Mouse (Mus musculus) liver, embryonic 11.5 days (tissue): Measurements from ENCODE around the gene Cenpm. TPM values are rescaled to one million over a fixed set of nuclear protein-coding genes. Genes with fewer than 3 reads are reported as not detected.

Experiments
- ATAC-seq: fragments of 200-750 bp; cut with Nextera tagmentation; replicated peaks from 2 replicates; pipeline ENCODE4 v1.8.0; 2017; ENCODE audit warnings: moderate number of reproducible peaks, mild to moderate bottlenecking, moderate TSS enrichment, moderate library complexity; ENCODE audit not compliant: low FRiP score
- DNase-seq: peaks from one replicate; pipeline ENCODE4 v3.0.0-alpha.2; 2017; ENCODE audit warnings: low spot score
- H3K27ac ChIP-seq: fragments of 300-500 bp; sonication (generic); 2 replicates; pipeline ENCODE4 v1.5.1; 2014; ENCODE audit warnings: mild to moderate bottlenecking, low read depth, low read length, control low read depth
- H3K27me3 ChIP-seq: fragments of 300-500 bp; sonication (generic); replicated peaks from 2 replicates; pipeline ENCODE4 v1.6.1; 2014; ENCODE audit warnings: low read length, mixed read lengths; ENCODE audit not compliant: control insufficient read depth, insufficient read depth
- H3K36me3 ChIP-seq: fragments of 300-500 bp; sonication (generic); 2 replicates; pipeline ENCODE4 v1.6.1; 2014; ENCODE audit warnings: mild to moderate bottlenecking, low read length, moderate library complexity, mixed read lengths; ENCODE audit not compliant: control insufficient read depth, insufficient read depth
- H3K4me1 ChIP-seq: fragments of 300-500 bp; sonication (generic); replicated peaks from 2 replicates; pipeline ENCODE4 v1.6.1; 2014; ENCODE audit warnings: low read length, mixed read lengths; ENCODE audit not compliant: control insufficient read depth, insufficient read depth
- H3K4me2 ChIP-seq: fragments of 300-500 bp; sonication (generic); 2 replicates; pipeline ENCODE4 v1.6.1; 2014; ENCODE audit warnings: mild to moderate bottlenecking, control low read depth, moderate library complexity
- H3K4me3 ChIP-seq: fragments of 300-500 bp; sonication (generic); 2 replicates; pipeline ENCODE4 v1.5.1; 2014; ENCODE audit warnings: low read depth, low read length, control low read depth
- H3K9ac ChIP-seq: fragments of 300-500 bp; sonication (generic); 2 replicates; pipeline ENCODE4 v1.6.1; 2014; ENCODE audit warnings: low read depth, low read length, control low read depth
- H3K9me3 ChIP-seq: fragments of 300-500 bp; sonication (generic); 2 replicates; pipeline ENCODE4 v1.6.1; 2016; ENCODE audit warnings: low read length, inconsistent platforms, mixed read lengths; ENCODE audit not compliant: control insufficient read depth
- WGBS: fragments of 180-500 bp; shearing (Covaris S2); extraction: QIAGEN DNeasy Blood & Tissue Kit; methylation state at CpG from one replicate; pipeline ENCODE4 v1.1.7; 2014; 5-methylcytosine and 5-hydroxymethylcytosine counted together
- polyA plus RNA-seq: library from polyadenylated mRNA; unstranded; fragments of >200 nt; fragmentation: Nextera tagmentation; extraction: Ambion mirVana; gene quantifications from 2 replicates; pipeline ENCODE4 v1.2.1, GENCODE M21; 2014

The Cenpm gene
- polyA plus RNA-seq = 56.5 and 58.8 TPM in 2 replicates

DNA sequence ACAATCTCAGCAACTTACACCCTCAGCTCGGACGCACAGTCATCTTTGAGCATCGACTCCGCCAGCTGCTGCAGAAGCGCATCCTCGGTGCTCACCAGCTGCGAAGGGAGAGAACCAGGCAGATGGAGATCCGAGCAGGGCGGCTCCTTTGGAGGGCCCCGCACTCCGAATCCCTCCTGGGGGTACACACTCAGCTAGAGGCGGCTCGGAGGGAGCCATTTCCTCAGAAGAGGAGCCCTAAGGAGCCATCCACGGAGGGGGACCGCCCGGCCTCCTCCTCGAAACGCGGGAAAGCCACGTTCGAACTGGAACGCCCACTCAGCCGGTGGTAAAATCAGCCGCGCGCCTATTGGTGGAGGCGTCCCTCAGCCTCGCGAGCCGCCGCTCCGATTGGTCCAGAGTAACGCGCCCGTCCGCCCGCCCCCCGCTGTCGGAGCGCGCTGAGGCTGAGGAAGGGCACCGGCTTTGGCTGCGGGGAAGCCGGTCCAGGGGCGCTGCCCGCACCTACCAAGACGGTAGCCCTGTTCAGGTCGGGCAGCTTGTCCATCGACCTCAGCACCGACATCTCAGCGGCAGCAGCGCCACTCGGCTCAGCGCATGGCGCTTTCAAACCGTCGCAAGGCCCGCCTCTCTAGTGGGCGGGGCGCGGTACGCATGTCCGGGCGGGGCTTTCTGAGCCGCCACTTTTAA lies at the start of gene Cenpm:
Cenpm (minus strand) TSS at position 634 of the 690 bp plus-strand sequence.
- under 1% methylated on average over 62 of the region's 65 CpGs for WGBS
- H3K4me2 ChIP-seq = peak within 1 kb of the TSS; percentile 97
- peak within 1 kb of the TSS; percentile 69 for H3K4me3 ChIP-seq
- peak within 1 kb of the TSS; percentile 84 for H3K9ac ChIP-seq
- H3K9me3 ChIP-seq = no peaks in the 10 kb centered on the region
- DNase-seq (peak; percentile 94), ATAC-seq (peak; percentile 97)
- H3K27me3 ChIP-seq = no peaks in the 10 kb centered on the region
- peak within 1 kb of the TSS; percentile 88 for H3K27ac ChIP-seq
- peaks cover 8% of the 10 kb centered on the region for H3K4me1 ChIP-seq
- no peaks in the 10 kb centered on the region for H3K36me3 ChIP-seq

DNA sequence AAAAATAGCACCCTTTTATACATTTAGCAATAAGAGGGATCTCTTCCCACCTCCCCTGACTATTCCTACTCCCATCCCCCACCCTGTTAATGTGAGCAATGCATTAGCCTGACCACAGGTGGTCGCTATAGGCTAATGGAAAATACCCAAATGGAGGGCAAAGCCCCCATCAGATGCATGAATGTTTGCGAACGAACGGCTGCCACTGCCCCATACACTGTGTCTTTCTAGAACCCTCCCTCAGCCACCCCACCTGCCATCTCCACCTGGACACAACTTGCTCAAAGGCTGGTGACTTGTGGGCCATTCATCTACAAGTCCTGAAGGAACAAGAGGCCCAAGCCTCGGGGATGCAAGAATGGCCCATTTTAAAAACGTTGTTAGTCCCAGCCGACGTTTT lies 49.5 kb upstream of the Cenpm start:
- Histone ChIP-seq H3K4me2 (no peak overlapping the region), H3K27ac (no peak overlapping the region), H3K9me3 (no peaks in the 10 kb centered on the region), H3K4me3 (no peak overlapping the region), H3K9ac (no peak overlapping the region), H3K36me3 (no peaks in the 10 kb centered on the region), H3K4me1 (peaks cover 6% of the 10 kb centered on the region), H3K27me3 (no peaks in the 10 kb centered on the region)
- ATAC-seq = 0 out of 2 replicates have a peak, but pooled peaks have one; percentile 20
- WGBS = 49% methylated on average over 8 of the region's 8 CpGs
- no peak for DNase-seq

- no peak for DNase-seq
- Histone ChIP-seq H3K9me3 (no peaks in the 10 kb centered on the region), H3K9ac (no peak overlapping the region), H3K4me1 (peaks cover 6% of the 10 kb centered on the region), H3K27me3 (no peaks in the 10 kb centered on the region), H3K4me2 (no peak overlapping the region; the same call in 1 of the 2 replicates), H3K27ac (no peak overlapping the region), H3K36me3 (no peaks in the 10 kb centered on the region), H3K4me3 (no peak overlapping the region)
- 19% methylated on average over 7 of the region's 7 CpGs for whole genome bisulfite sequencing
- ATAC-seq = no peak
These were observed 48.7 kb upstream of the Cenpm start for GRCm38 (mm10) chr15:82293271-82293711.

GRCm38 (mm10) chr15:82292851-82293250 lies 48.3 kb upstream of the Cenpm start:
- Histone ChIP-seq H3K27me3 (no peaks in the 10 kb centered on the region), H3K27ac (no peak overlapping the region), H3K4me2 (no peak overlapping the region), H3K4me1 (peaks cover 6% of the 10 kb centered on the region), H3K9ac (no peak overlapping the region), H3K36me3 (no peaks in the 10 kb centered on the region), H3K9me3 (no peaks in the 10 kb centered on the region), H3K4me3 (no peak overlapping the region)
- WGBS = 33% methylated on average over 5 of the region's 5 CpGs
- DNase-seq = no peak
- no peak for ATAC-seq

- no peak overlapping the region for H3K4me3 ChIP-seq
- WGBS = 82% methylated on average over 7 of the region's 7 CpGs
These were observed 45.7 kb upstream of the Cenpm start for GRCm38 (mm10) chr15:82290252-82290651.

DNA sequence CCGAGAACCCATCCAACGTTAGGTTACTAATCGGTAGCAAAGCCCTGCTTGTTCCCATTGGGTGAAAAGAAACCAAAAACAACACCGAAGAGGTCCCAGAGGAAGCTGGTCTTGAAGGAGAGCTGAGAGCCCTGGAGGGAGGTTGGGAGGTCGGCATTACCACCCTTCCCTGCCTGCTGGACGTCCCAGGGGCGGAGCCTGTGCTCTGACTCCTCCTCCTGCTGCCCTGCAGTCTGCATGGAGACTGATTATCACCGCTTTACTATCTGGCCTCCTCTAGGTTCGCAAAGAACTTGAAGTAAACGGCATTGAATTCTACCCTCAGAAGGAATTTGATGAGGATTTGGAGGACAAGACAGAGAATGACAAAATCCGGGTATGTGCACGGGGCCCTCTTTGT lies 41.6 kb upstream of the Cenpm start:
- H3K27me3 ChIP-seq = no peaks in the 10 kb centered on the region
- 38% methylated on average over 12 of the region's 12 CpGs for WGBS
- no peak for DNase-seq
- no peak overlapping the region for H3K4me3 ChIP-seq
- ATAC-seq = peak; percentile 85
- no peaks in the 10 kb centered on the region for H3K36me3 ChIP-seq
- 0 out of 2 replicates have a peak, but pooled peaks cover 4% of the 10 kb centered on the region for H3K4me1 ChIP-seq
- H3K27ac ChIP-seq = no peak overlapping the region
- no peaks in the 10 kb centered on the region for H3K9me3 ChIP-seq
- H3K4me2 ChIP-seq = peak overlapping the region; percentile 41
- H3K9ac ChIP-seq = no peak overlapping the region

More at GRCm38 (mm10) chr15:82290252-82290651, 45.7 kb upstream of the Cenpm start:
- Histone ChIP-seq H3K4me2 (no peak overlapping the region), H3K9me3 (no peaks in the 10 kb centered on the region), H3K27ac (no peak overlapping the region), H3K36me3 (no peaks in the 10 kb centered on the region), H3K27me3 (no peaks in the 10 kb centered on the region), H3K9ac (no peak overlapping the region), H3K4me1 (peaks cover 10% of the 10 kb centered on the region)
- ATAC-seq (no peak), DNase-seq (no peak)

DNA sequence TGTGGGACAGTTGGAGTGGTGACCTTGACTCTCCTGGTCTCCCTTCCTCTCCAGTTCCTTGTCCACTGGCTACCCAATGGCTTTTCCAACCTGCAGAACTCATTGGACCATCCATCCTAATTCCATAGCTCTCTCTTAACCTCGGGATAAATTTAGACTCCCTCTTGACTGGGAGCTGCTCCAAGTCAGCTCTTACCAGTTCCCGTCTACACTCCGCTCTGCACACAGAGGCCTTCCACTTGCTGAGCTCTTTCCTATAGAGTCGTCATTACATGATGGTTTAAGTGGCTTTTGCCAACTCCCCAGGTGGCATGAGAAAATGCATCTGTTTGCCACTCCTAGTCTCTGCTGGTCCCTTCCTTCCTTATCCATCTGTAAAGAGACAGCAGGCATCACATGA lies 36.1 kb upstream of the Cenpm start:
- no peaks in the 10 kb centered on the region for H3K36me3 ChIP-seq
- H3K9ac ChIP-seq = no peak overlapping the region

GRCm38 (mm10) chr15:82277591-82277990 lies 33.0 kb upstream of the Cenpm start:
- Histone ChIP-seq H3K36me3 (no peaks in the 10 kb centered on the region), H3K4me1 (peaks cover 7% of the 10 kb centered on the region; the same call in 1 of the 2 replicates), H3K4me2 (no peak overlapping the region), H3K9ac (no peak overlapping the region), H3K4me3 (no peak overlapping the region), H3K27ac (no peak overlapping the region), H3K27me3 (peaks cover 43% of the 10 kb centered on the region), H3K9me3 (no peaks in the 10 kb centered on the region)
- DNase-seq = no peak
- WGBS = 44% methylated on average over 5 of the region's 5 CpGs
- no peak for ATAC-seq

More for the DNA sequence above, 36.1 kb upstream of the Cenpm start:
- Histone ChIP-seq H3K4me3 (no peak overlapping the region), H3K9me3 (no peaks in the 10 kb centered on the region), H3K4me2 (no peak overlapping the region), H3K27ac (no peak overlapping the region), H3K27me3 (peaks cover 14% of the 10 kb centered on the region), H3K4me1 (0 out of 2 replicates have a peak, but pooled peaks cover under 1% of the 10 kb centered on the region)
- DNase-seq (no peak), ATAC-seq (no peak)
- WGBS = 78% methylated on average over 4 of the region's 4 CpGs
